Mouse (Mus musculus) layer of hippocampus, postnatal 25 days (tissue): ENCODE measurements at regions not wholly inside any gene's neighbourhood (a gene's known extent, or its start where the extent isn't known, plus 50 kb on each side); places are given as distances from the start of the nearest gene placed in this dataset.

ENCODE experiments used
- DNase-seq, 2 experiments: peaks; one replicate each; pipeline ENCODE4 v3.0.0; 2022; ENCODE audit warnings: mixed read lengths in 2 of 2, low spot score in 1 of 2; ENCODE audit errors: extremely low spot score in 1 of 2

GRCm38 (mm10) chr17:51278771-51279170 is 99.6 kb upstream of the Tbc1d5 start:
- DNase-seq = no peak

GRCm38 (mm10) chr17:51278094-51278493 is 98.9 kb upstream of the Tbc1d5 start:
- DNase-seq = no peak

GRCm38 (mm10) chr17:51277161-51277560 is 98.0 kb upstream of the Tbc1d5 start:
- DNase-seq = no peak

GRCm38 (mm10) chr17:51272025-51272424 is 92.9 kb upstream of the Tbc1d5 start:
- DNase-seq = no peak

- no peak for DNase-seq
These were observed 83.8 kb upstream of the Tbc1d5 start for GRCm38 (mm10) chr17:51262946-51263345.

GRCm38 (mm10) chr17:51262404-51262803 is 83.3 kb upstream of the Tbc1d5 start:
- DNase-seq = no peak

GRCm38 (mm10) chr17:51258316-51258715 is 79.2 kb upstream of the Tbc1d5 start:
- no peak for DNase-seq

- DNase-seq = no peak
These were observed 69.4 kb upstream of the Tbc1d5 start for GRCm38 (mm10) chr17:51248543-51248942.

GRCm38 (mm10) chr17:51246038-51246437 is 66.9 kb upstream of the Tbc1d5 start:
- peak in 1 of 2 experiments; percentile 4 for DNase-seq

GRCm38 (mm10) chr17:51240360-51240993 is 61.3 kb upstream of the Tbc1d5 start:
- no peak for DNase-seq

- DNase-seq = no peak
These were observed 60.3 kb upstream of the Tbc1d5 start for GRCm38 (mm10) chr17:51239465-51239864.
